Mouse (Mus musculus): ENCODE measurements around the gene Olfr1371.

Gene Olfr1371

GRCm38 (mm10) chr11:52213887-52214286 lies at the start of gene Olfr1371:
Gene Olfr1371 (minus strand): TSS chr11:52213987.
- in situ Hi-C loops (cut with MseI, MboI) = no loop called here

- in situ Hi-C loops (cut with MseI, MboI) = no loop called here
These were observed 48.6 kb upstream of the Olfr1371 start for GRCm38 (mm10) chr11:52262338-52262737.

- in situ Hi-C loops (cut with MseI, MboI) = no loop called here
These were observed 48.1 kb upstream of the Olfr1371 start for GRCm38 (mm10) chr11:52261937-52262336.

GRCm38 (mm10) chr11:52260878-52261277 lies 47.1 kb upstream of the Olfr1371 start:
- in situ Hi-C loops (cut with MseI, MboI) = no loop called here

GRCm38 (mm10) chr11:52258711-52259110 lies 44.9 kb upstream of the Olfr1371 start:
- in situ Hi-C loops (cut with MseI, MboI) = loop anchor here in 1 of 2 experiments (5.0 kb wide), 1 partner anchor 84 kb away; no protein-coding TSS in a partner anchor

- in situ Hi-C loops (cut with MseI, MboI) = loop anchor here in 1 of 2 experiments (5.0 kb wide), 1 partner anchor 85 kb away; no protein-coding TSS in a partner anchor
These were observed 43.6 kb upstream of the Olfr1371 start for GRCm38 (mm10) chr11:52257376-52257775.

- in situ Hi-C loops (cut with MseI, MboI) = loop anchor here in 1 of 2 experiments (5.0 kb wide), 1 partner anchor 87 kb away; no protein-coding TSS in a partner anchor
These were observed 41.3 kb upstream of the Olfr1371 start for GRCm38 (mm10) chr11:52255077-52255476.

- in situ Hi-C loops (cut with MseI, MboI) = loop anchor here in 1 of 2 experiments (5.0 kb wide), 1 partner anchor 48 kb away; no protein-coding TSS in a partner anchor
These were observed 40.0 kb upstream of the Olfr1371 start for GRCm38 (mm10) chr11:52253674-52254375.

- in situ Hi-C loops (cut with MseI, MboI) = loop anchor here in 1 of 2 experiments (5.0 kb wide), 1 partner anchor 50 kb away; no protein-coding TSS in a partner anchor
These were observed 38.9 kb upstream of the Olfr1371 start for GRCm38 (mm10) chr11:52252692-52253091.

GRCm38 (mm10) chr11:52251770-52252169 lies 38.0 kb upstream of the Olfr1371 start:
- in situ Hi-C loops (cut with MseI, MboI) = loop anchor here in 1 of 2 experiments (5.0 kb wide), 1 partner anchor 51 kb away; no protein-coding TSS in a partner anchor

GRCm38 (mm10) chr11:52249452-52249851 lies 35.7 kb upstream of the Olfr1371 start:
- in situ Hi-C loops (cut with MseI, MboI) = loop anchor here in 1 of 2 experiments (5.0 kb wide), 1 partner anchor 88 kb away; no protein-coding TSS in a partner anchor

GRCm38 (mm10) chr11:52240898-52241542 lies 27.2 kb upstream of the Olfr1371 start:
- in situ Hi-C loops (cut with MseI, MboI) = no loop called here

- in situ Hi-C loops (cut with MseI, MboI) = no loop called here
These were observed 20.7 kb upstream of the Olfr1371 start for GRCm38 (mm10) chr11:52234509-52234908.

GRCm38 (mm10) chr11:52233906-52234305 lies 20.1 kb upstream of the Olfr1371 start:
- in situ Hi-C loops (cut with MseI, MboI) = no loop called here

- in situ Hi-C loops (cut with MseI, MboI) = no loop called here
These were observed 19.4 kb upstream of the Olfr1371 start for GRCm38 (mm10) chr11:52233043-52233653.

- in situ Hi-C loops (cut with MseI, MboI) = no loop called here
These were observed 18.1 kb upstream of the Olfr1371 start, which contains the start of gene Skp1a for GRCm38 (mm10) chr11:52231606-52232541. Gene Skp1a (plus strand): TSS chr11:52231995.

- in situ Hi-C loops (cut with MseI, MboI) = no loop called here
These were observed 16.9 kb upstream of the Olfr1371 start for GRCm38 (mm10) chr11:52230694-52231093.

- in situ Hi-C loops (cut with MseI, MboI) = loop anchor here in 1 of 2 experiments (10.0 kb wide), 1 partner anchor 94 kb away; no protein-coding TSS in a partner anchor
These were observed 15.1 kb upstream of the Olfr1371 start for GRCm38 (mm10) chr11:52228722-52229448.

GRCm38 (mm10) chr11:52227466-52228226 lies 13.9 kb upstream of the Olfr1371 start:
- in situ Hi-C loops (cut with MseI, MboI) = loop anchor here in 1 of 2 experiments (10.0 kb wide), 1 partner anchor 93 kb away; no protein-coding TSS in a partner anchor

All from mouse trophoblast stem cell (cell line).